Mouse (Mus musculus) E14TG2a.4 (cell line): ENCODE measurements around the gene Gm49318.

Experiments
- CTCF ChIP-seq: conservative IDR thresholded peaks from 2 replicates; pipeline ENCODE4 v1.5.1; 2014; ENCODE audit warnings: low read length
- POU5F1 ChIP-seq: IDR thresholded peaks from 2 replicates; pipeline ENCODE4 v1.6.1; 2014; ENCODE audit warnings: low read length, borderline replicate concordance

- no peak for TF ChIP-seq CTCF
- TF ChIP-seq POU5F1, result no peak
These were observed 58.3 kb downstream of the Gm49318 start for GRCm38 (mm10) chr9:22012731-22013130.
